22 mouse cellular contexts compared by ENCODE assay signal in the genomic region with DNA sequence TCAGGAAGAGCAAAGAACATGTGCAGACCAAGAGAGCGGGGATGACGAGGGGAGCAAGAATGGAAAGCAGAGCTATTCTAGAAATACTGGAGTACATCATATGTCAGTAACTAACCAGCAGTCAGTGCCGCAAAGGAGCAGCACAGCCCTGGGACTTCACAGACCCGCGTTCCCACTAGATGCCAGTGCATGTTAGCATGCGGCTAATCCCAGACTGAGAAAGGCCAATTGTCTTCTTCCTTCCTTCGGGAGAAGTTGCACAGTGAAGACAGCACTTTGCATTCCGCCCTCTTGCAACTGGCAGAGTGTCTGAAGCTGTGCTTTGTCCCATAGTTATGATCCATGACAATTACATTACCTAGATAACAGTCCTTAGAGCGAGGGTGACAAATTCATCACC.
DNase-seq lines count a peak whose midpoint lies in the region; ATAC-seq lines count a peak whose summit lies in the region.
"Had no signal": no experiment of that assay in that cellular context is flagged by ENCODE, and none has a peak within 500 bp of the region (broad histone marks: within the 10 kb centered on the region; RNA-seq: fewer than 3 reads in every experiment).

No protein-coding gene starts in this region.

- peak; percentile 19 for DNase-seq in embryo, embryonic 11 days
- no peak for DNase-seq in embryo, embryonic 9.5 days (ENCODE audit: extremely low spot score)
- DNase-seq in midbrain, embryonic 11.5 days (ENCODE audit: low spot score, missing footprints) = no peak
- no peak for DNase-seq in midbrain, embryonic 10.5 days (ENCODE audit: low spot score)
- peak; percentile 27 for DNase-seq in MN1 (ENCODE audit: low spot score)
- DNase-seq in spleen, adult 18-20 months = no peak
- DNase-seq: adrenal gland, postnatal 10 days; B cell, adult 2 months; cerebellum, adult 11-12 months; cerebellum, adult 9-10 months; cerebellum, postnatal 25 days; gastrocnemius, adult 2 months; gastrocnemius, postnatal 25 days; heart, postnatal 4 days had no signal

- no peaks in the 10 kb centered on the region for H3K9me3 ChIP-seq in midbrain, embryonic 11.5 days (ENCODE audit: control insufficient read depth, low read length)
- no peaks in the 10 kb centered on the region for H3K9me3 ChIP-seq in midbrain, embryonic 10.5 days (replicated peaks)
- no peaks in the 10 kb centered on the region for H3K9me3 ChIP-seq in midbrain, embryonic 16.5 days (replicated peaks; ENCODE audit: control insufficient read depth, low read length, poor library complexity, severe bottlenecking)
- H3K9me3 ChIP-seq: embryonic facial prominence, embryonic 10.5 days; forebrain, embryonic 13.5 days; G1E; hindbrain, embryonic 12.5 days had no signal

- H3K9ac ChIP-seq in midbrain, embryonic 11.5 days (ENCODE audit: low read length) = no peak overlapping the region
- no peak overlapping the region for H3K9ac ChIP-seq in midbrain, embryonic 16.5 days (ENCODE audit: low read depth, low read length)
- H3K9ac ChIP-seq: forebrain, embryonic 13.5 days; hindbrain, embryonic 12.5 days had no signal

- H3K36me3 ChIP-seq in midbrain, embryonic 11.5 days (ENCODE audit: control insufficient read depth, insufficient read depth, low read length) = no peaks in the 10 kb centered on the region
- no peaks in the 10 kb centered on the region for H3K36me3 ChIP-seq in midbrain, embryonic 10.5 days
- H3K36me3 ChIP-seq in midbrain, embryonic 16.5 days (ENCODE audit: control insufficient read depth, insufficient read depth, low read length) = no peaks in the 10 kb centered on the region
- H3K36me3 ChIP-seq: embryonic facial prominence, embryonic 10.5 days; G1E; hindbrain, embryonic 12.5 days had no signal

- H3K27ac ChIP-seq in midbrain, embryonic 11.5 days (ENCODE audit: low read depth, low read length) = no peak overlapping the region
- H3K27ac ChIP-seq in midbrain, embryonic 10.5 days (replicated peaks) = no peak overlapping the region
- H3K27ac ChIP-seq in midbrain, embryonic 16.5 days (ENCODE audit: low read length) = no peak overlapping the region
- H3K27ac ChIP-seq: embryonic facial prominence, embryonic 10.5 days; forebrain, embryonic 13.5 days; gastrocnemius, adult 2 months; hindbrain, embryonic 12.5 days had no signal

- 54% methylated on average over 9 of the region's 9 CpGs for WGBS in midbrain, embryonic 11.5 days
- WGBS in midbrain, embryonic 10.5 days = 67% methylated on average over 9 of the region's 9 CpGs
- 43% methylated on average over 9 of the region's 9 CpGs for WGBS in midbrain, embryonic 16.5 days

- 0 out of 2 replicates have a peak, but pooled peaks have one; percentile 7 for ATAC-seq in midbrain, embryonic 11.5 days (ENCODE audit: low FRiP score)
- peak; percentile 62 for ATAC-seq in midbrain, embryonic 16.5 days
- ATAC-seq: CD4-positive, CD25-positive, alpha-beta regulatory T cell, adult 4 months; forebrain, embryonic 13.5 days; hindbrain, embryonic 16.5 days; inflammation-experienced regulatory T-cells, adult 6 months had no signal

- no peak overlapping the region for H3K4me2 ChIP-seq in midbrain, embryonic 11.5 days
- peak overlapping the region; percentile 5; the same call in 1 of the 2 replicates for H3K4me2 ChIP-seq in midbrain, embryonic 16.5 days (ENCODE audit: low read length)
- H3K4me2 ChIP-seq: forebrain, embryonic 13.5 days; hindbrain, embryonic 12.5 days had no signal

- no peaks in the 10 kb centered on the region for H3K4me1 ChIP-seq in midbrain, embryonic 11.5 days (ENCODE audit: control insufficient read depth, insufficient read depth, low read length)
- H3K4me1 ChIP-seq in midbrain, embryonic 10.5 days = peaks cover 15% of the 10 kb centered on the region
- peaks cover 6% of the 10 kb centered on the region for H3K4me1 ChIP-seq in midbrain, embryonic 16.5 days (ENCODE audit: control insufficient read depth, insufficient read depth, low read length)
- H3K4me1 ChIP-seq: forebrain, embryonic 13.5 days had no signal

- no peak overlapping the region for H3K4me3 ChIP-seq in midbrain, embryonic 11.5 days (ENCODE audit: low read depth, low read length)
- H3K4me3 ChIP-seq in midbrain, embryonic 10.5 days = no peak overlapping the region
- H3K4me3 ChIP-seq in midbrain, embryonic 16.5 days (ENCODE audit: low read depth, low read length) = no peak overlapping the region
- H3K4me3 ChIP-seq: embryonic facial prominence, embryonic 10.5 days; forebrain, embryonic 13.5 days; gastrocnemius, adult 2 months; hindbrain, embryonic 12.5 days had no signal

- no peaks in the 10 kb centered on the region for H3K27me3 ChIP-seq in midbrain, embryonic 11.5 days (ENCODE audit: control insufficient read depth, insufficient read depth, low read length)
- H3K27me3 ChIP-seq in midbrain, embryonic 10.5 days (ENCODE audit: low read depth, poor library complexity, severe bottlenecking) = no peaks in the 10 kb centered on the region
- H3K27me3 ChIP-seq in midbrain, embryonic 16.5 days (ENCODE audit: control insufficient read depth, insufficient read depth, low read depth, low read length) = no peaks in the 10 kb centered on the region
- H3K27me3 ChIP-seq: forebrain, embryonic 13.5 days; hindbrain, embryonic 12.5 days had no signal

Comparison
In these comparisons a context has a peak if more than half of its experiments do, and no peak if none do; other contexts are left out.
1. DNase-seq: peak in embryo, embryonic 11 days (single experiment) and MN1 (single experiment); none in embryo, embryonic 9.5 days (single experiment), midbrain, embryonic 11.5 days (single experiment), midbrain, embryonic 10.5 days (single experiment) and spleen, adult 18-20 months (0 of 2).